Mouse (Mus musculus): ENCODE data around the gene Acad9. TPM values are rescaled to one million over a fixed set of nuclear protein-coding genes. Genes with fewer than 3 reads are reported as not detected.
A peak's percentile ranks its signal among the peaks of the same experiment; 100 is the strongest.

Gene Acad9
- 10 to 100 TPM; 49.5 to 62.1 TPM for total RNA-seq (2021)

DNA sequence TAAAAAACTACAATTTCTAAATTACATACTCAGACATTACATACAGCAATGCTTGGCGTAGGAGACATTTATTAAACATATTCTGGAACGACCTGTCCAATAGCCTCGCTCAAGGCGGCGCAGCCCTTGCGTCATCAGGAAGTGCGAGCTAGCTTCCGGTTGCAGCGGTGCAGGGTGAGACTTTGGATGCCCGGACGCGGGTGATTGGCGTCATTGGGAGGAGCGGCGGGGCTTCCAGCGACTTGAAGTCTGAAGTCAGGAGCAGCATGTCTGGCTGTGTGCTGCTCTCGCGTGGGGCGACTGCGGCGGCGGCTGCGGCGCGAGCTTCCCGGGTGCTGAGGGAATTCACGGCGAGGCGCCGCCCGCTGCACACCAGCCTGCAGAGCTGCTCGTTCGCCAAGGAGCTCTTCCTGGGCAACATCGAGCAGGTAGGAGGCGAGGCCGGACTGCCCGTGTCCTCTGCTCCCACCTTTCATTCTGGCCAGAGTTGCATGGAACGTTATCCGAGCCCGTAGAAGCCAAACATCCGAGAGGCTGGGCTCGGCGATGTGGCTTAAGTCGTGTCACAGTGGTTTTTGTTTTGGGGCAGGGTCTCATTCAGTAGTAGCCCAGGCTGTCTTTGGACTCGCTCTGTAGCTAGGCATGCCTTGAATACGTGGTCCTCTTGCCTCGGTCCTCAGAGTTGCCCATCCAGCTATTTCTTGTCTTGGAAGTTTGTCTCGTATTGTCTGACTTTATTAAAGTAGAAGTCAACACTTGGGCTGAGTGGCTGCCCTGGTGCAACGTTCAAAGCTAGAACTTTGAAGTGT, at the start of gene Acad9:
TSS of gene Acad9 (plus strand) at position 137 of the 809 bp plus-strand sequence.
- DNase-seq = peak; percentile 95

DNA sequence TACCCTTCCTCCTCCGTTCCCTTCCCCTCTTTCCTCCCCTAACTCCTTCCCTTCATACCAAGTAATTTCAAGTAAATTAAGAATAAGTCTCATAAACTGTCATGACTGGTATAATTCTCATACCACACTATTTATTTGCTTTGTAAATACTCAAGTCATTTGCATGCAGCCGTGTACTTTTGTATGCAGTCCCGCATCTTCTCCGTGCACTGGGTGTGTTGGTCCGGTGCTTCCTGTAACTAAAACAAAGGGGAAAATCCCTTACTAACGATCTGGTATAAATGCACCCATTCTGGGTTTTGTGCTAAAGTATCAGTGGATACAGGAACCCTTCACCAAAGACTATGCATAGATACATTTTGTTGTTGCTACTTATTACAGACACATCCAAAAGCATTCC, 40.0 kb upstream of the Acad9 start:
- DNase-seq = no peak

DNA sequence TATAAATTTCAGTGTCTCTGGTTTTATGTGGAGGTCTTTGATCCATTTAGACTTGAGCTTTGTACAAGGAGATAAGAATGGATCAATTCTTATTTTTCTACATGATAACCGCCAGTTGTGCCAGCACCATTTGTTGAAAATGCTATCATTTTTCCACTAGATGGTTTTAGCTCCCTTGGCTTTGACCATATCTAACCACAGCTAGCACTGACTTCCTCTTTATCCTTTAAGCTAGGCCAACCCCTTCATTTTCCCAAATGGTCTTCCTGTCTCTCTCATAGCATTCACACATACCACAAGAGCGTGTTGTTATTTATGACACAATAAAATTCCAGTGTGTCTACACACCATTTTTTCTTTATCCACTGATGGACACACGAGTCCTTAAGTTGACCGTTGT, 35.8 kb upstream of the Acad9 start:
- no peak for DNase-seq

DNA sequence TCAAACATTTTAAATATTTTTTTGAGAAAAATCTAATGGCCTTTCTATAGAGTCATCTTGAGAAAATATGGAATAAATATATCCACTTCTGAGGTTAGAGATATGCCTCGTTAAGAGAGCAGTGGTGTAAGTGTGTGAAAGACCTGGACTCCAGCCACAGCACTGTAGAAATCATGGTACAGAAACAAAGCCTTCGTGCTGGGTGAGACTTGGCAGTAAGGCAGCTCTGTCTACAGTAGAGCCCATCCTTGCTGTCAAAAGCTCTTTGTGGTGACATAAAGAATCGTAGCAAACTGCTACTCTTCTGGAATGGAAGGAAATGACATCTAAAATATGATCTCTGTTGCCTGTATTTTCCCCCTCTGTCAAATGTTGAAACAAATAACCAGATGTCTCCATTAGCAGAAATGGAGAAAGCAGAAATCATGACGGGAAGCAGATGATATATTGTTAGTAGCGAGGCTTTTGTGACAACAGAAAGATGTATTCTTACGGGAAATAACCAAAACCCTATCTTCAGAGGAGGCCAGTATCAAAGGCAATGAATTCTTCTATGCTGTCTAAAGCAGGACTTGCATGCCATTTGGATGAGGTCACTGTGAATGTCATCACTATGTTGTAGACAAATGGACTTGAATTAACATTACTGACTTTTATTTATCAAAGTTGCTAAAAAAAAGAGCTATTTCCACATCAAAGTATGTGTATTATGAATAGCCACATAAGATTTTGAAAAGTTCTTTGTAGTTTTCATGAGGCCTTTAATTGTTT, 33.9 kb upstream of the Acad9 start:
- peak; percentile 8 for DNase-seq

DNA sequence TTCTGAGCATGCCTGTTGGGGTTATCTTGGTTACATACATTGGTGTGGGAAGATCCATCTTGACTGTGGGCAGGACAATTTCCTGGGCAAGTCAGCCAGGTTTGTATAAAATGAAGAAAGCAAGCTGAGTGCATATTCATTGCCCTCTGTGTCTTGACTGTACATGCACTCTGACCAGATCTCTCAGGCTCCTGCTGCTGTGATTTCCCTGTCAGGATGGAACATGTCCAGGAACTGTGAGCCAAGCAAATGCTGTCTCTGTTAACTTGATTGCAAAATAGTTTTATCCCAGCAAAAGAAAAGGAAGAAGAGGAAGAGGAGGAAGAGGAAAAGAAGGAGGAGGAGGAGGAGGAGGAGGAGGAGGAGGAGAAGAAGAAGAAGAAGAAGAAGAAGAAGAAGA, 21.3 kb upstream of the Acad9 start:
- DNase-seq = no peak

DNA sequence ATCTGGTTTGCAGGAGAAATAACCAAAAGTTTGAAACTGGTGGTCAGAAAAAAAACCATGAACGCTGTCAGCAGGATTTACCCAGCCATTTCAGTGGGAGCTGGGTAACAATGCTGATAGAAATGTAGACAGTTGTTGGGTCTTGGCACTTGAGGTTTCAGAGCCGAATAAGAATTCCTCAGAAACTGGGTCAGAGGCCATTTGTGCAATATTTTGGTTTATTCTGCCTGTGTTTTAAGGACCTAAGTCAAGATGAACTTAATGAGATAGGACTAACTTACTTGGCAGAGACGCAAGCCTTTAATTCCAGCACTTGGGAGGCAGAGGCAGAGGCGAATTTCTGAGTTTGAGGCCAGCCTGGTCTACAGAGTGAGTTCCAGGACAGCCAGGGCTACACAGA, 20.7 kb upstream of the Acad9 start:
- DNase-seq = no peak

DNA sequence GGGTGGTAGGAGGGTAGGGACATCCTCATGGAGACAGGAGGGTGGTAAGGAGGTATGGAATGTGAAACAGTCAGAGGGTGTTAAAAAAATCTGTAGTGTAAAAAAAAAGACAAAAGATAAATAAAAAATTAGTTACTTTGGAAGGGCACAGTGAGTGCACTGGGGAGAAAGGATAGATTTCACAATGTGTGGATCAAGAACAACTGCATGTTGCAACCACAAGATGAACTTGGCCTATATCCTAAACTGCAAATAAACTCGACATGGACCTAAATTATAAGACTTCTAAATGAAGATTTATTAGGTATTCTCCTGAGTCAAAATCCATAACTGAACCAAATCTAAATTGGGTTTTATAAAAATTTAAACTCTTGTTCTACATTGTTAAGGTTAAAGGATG, 16.7 kb upstream of the Acad9 start:
- DNase-seq = no peak

DNA sequence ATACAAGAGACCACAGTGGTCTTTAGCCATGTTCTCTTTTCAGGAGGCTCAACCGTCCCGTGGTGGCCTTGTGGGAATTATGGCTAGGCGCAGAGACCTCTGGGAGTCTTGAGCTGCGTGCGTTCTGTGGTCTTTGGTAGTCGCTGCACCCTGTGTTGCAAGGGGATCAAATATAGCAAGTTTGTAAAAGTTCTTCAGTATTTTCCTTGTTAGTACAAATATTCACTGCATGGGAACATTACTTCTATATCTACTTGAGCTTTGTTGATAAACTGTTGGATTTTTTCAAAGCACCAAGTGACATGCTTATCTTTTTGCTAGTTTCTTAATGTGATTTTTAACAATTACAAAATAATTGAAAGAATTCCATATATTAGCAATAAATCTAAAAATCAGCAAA, 12.3 kb upstream of the Acad9 start, which contains the start of gene Ccdc144b:
TSS of gene Ccdc144b (minus strand) at position 101 of the 400 bp plus-strand sequence.
- DNase-seq = no peak

DNA sequence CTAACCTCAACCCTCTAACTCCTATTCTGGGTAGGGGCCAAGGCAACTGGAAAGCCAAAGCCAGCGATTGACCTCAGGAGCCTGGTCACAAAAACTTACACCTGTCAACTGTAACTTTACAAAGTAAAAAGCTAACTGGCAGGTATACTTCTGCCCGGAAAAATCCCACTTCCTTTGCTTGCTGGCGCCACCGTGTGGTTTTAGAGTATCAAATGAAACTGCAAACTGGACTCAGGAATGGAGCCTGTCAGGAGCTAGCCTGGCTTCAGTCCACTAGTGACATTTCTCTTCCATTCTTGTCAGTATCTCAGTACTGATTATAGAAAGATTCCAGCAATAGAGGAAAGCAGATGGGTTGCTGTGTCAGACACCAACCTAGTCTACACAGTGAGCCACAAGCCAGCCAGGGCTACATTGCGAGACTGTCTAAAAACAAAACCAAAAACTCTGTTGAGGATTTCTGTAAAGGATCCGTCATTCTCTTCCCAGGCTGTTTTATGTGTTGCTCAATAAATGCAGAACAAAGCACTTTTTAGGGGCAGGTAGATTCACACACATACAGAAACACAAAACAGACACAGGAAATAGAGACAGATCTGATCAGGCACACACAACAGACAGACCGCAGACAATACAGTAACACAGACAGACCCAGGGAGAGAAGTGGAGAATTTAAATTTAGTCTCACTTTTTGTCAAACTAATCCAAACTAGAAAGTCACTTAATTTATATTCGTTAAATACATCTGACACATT, 5.5 kb upstream of the Acad9 start:
- peak; percentile 74 for DNase-seq

DNA sequence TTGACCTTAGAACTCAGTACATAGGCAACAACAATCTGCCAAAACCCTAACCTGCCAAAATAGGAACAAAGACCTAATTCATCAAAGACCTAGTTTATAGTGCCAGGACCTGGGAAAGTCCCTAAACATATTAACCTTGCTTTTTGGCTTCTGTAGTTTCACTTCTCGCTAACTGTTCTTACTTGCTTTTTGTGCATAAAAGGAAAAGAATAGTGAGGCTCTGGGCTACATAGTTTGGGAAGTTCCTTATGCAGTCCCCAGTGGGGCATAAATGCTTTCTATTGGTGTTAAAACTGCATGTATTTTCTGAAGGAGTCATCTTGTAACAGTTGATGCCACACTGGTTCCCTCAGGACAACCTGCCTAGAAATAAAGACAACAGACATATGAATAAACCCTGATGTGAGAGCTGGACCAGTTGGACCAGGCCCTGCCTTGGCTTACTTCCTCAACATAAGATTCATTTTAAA, 1.2 kb upstream of the Acad9 start:
- DNase-seq = no peak

DNA sequence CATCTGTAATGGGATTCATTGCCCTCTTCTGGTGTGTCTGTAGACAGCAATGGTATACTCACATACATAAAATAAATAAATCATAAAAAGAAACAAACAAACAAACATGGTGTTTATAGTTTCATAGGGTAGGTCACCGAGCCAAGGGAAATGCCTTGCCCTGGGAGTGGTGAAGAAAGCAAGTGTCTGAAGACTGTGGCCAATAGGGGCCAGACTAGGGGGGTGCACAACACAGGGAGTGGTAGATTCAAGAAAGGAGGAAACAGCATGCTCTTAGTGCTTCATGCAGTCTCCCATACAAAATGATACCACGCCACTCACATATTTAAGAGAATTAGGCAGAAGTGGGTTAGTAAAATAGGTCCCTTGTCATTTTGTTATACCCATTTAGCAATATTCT, 613 bp upstream of the Acad9 start:
- no peak for DNase-seq

DNA sequence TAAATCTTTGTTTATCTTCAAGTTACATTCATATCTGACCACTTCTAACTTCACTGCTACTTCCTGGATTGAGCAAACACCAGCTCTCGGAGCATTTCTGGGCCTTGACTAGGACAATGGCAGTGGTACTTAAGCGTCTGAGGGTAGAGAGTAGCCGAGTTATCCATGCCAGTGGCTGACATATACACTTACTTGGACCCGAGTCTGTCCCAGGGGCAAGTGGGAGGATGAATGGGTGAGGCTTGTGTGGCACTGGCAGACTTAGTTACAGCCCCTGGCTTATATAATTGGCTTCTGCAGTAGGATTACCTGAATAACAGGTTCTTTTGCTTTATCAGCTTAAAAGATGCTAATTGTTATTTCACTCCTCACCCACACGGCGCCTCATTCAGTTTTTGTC, 2.0 kb downstream of the Acad9 start:
- no peak for DNase-seq

DNA sequence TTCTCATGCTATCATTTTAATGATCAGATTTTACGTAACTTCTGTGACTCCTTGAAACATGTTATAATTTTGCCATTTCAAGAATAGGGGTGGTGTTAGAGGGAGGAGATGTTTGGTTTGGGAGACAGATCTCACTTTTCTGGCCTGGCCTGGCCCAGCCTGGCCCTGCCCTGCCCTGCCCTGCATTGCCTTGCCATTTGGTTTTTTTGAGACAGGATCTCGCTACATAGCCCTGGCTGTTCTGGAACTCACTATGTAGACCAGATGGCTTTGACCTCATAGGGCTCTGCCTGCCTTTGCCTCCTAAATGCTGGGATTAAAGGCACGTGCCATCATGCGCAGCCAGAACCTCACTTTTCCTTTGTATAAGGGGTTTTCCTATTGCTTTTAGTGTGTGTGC, 4.7 kb downstream of the Acad9 start:
- no peak for DNase-seq

DNA sequence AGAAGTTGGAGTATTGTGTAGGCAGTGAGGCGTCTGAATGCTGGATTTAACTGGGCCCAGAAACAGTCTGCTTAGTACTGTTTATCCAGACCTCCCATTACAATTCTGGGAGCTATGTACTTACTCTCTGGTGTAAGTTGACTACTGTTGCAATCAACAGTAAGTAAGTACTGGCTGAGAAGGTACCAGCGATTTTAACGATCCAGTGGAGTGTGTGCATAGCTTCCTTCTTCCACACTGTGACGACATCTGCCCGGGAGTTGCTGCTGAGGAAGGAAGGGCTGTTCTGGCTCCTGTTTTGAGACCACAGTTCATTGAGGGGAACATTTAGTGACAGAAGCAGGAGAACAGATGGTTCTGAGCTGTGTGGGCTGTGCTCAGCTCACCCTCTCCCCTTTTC, 5.3 kb downstream of the Acad9 start:
- DNase-seq = no peak

DNA sequence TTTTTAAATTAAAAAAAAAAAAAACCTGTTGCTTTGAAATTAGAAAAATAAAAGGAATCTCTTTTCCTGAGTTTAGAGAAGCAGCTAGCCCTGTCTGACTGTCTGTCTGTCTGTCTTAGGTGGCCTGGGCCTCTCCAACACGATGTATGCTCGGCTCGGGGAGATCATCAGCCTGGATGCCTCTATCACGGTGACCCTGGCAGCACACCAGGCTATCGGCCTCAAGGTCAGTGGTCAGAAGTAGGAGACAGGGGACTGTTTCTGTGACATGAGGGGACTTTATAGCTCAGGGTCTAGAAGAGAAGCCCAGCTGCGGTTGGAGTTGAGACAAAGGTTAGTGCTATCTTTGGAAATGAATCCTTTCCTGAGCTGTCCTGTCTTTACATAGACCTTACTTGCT, 8.5 kb downstream of the Acad9 start:
- DNase-seq = no peak

DNA sequence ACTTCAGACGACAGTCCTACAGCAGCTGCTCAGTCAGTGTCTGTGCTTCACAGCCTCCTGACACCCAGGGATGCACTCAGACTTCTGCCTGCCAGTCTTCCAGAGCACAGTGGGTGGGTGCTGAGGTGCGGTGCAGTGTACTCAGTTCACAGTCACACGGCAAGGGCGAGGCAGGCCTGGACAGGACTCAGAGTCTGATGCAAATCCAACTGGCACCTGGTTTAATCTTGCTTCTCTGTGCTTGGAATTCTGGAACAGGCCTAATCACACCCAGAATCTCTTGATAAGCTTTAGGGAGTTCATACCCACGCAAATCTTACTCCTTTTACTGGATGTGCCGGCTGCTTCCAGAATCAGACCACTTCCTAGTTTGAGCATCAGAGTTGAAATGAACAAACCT, 9.7 kb downstream of the Acad9 start:
- no peak for DNase-seq

DNA sequence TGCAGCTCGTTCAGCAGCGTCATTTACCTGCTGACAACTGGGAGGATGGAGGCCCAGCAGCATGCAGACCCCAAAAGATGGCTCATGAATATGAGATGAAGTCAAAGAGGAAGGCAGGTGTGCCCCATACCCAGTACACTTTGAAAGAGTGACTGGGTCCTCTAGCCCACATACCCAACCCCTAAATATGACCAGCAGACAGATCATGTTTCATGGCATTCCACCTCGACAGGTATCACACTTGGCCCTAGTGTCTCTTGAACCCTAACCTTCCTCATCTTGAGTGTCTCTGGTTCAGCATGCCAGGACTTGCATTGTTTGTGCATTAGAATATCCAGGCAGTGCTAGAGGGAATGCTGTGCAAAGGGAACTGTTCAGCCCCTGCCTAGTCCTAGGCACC, 11.6 kb downstream of the Acad9 start:
- DNase-seq = no peak

DNA sequence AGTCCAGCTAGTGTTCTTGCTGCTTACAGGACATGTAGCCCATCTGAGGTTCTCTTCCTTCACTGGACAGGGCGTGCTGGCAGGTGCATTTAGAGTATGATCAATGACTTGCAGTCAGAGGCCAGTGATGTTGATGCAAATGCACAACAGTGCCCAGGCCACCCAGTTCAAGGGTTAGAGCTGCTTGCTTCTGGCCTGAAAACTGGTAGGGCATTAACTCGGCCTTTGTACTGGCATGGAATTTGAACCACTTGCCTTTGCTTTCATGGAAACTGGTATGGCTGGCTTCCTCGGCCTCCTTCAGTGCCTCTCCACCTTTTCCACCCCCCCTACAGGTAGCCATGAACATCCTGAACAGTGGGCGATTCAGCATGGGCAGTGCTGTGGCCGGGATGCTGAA, 14.1 kb downstream of the Acad9 start:
- DNase-seq = no peak

DNA sequence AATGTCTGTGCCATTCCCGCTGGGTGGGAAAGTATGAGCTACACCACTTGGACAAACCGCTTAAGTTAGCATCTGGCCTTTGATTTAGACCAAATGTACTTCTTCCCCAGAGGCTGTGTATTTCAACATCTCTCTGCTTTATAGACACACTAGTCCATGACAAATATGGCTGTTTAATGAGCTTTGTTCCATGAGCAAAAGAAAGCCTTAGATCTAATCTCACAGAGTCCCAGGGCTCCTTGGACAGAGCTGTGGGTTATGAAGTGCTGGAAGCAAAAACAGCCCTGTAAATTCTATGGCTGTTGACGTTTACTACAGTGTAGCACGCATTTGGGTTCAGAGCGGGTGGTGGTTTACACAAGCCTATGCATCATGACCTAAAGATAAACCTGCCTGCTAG, 15.0 kb downstream of the Acad9 start:
- DNase-seq = no peak

DNA sequence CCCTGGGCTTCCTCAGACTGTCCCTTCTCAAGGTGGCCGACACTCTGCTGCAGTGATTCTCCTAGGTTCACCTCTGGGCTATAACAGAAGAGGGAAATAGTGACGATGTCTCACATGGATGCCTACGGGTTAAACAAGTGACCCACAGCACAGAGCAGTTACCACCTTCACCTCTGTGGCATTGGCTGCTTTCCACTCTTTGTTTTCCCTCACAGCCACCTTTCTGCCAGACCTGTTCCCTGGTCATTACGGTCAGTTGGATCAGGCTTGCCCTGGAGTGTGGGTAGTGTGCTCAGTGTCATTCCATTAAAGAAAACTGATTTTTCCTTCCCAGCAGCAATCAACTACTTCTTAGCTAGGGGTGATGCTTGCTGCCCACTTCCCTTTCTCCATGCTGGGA, 17.1 kb downstream of the Acad9 start:
- DNase-seq = no peak

DNA sequence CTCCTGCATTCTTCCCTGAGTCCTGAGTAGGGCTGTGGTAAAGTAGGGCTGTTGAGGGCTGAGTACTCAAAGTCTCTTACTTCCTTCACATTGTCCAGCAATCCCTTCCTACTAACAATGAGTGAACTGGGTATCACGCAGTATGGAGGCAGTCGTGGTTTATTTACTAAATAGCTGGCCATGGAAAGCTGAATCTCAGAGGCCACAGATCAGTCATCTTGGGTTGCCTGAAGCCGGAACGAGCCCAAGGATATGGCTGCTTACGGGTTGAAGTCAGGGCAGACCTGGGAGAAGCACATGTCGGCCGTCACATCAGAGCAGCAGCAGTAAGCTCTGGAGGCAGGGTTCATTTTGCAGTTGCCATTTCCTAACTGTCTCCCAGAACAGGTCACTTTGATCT, 17.6 kb downstream of the Acad9 start:
- DNase-seq = no peak

DNA sequence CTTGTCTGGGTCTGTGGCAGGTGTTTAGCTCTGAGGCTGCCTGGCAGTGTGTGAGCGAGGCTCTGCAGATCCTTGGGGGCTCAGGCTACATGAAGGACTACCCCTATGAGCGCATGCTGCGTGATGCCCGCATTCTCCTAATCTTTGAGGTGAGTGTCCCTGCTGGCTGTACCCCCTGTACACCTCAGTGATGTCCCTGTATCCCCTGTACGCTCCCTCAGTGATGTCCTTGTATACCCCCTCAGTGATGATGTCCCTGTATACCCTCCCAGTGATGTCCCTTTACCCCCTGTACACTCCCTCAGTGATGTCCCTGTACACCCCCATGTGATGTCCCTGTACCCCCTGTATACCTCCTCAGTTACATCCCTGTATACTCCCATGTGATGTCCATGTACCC, 19.6 kb downstream of the Acad9 start:
- DNase-seq = no peak

DNA sequence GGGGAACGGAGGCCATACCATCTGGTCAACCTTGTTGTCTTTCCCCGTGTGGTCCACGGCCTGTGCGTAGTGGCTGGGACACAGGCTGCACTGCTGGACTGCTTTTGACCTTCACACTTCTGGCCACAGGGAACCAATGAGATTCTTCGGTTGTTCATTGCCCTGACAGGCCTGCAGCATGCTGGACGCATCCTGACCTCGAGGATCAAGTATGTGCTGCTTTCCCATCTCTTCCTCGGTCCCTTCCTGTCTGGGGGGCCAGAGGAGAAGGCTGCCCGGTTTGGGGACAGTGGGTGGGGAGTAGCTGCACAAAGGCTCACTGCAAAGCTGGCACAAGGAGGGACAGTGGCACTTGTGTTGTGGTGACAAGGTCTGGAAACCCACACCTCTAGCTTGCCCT, 21.8 kb downstream of the Acad9 start:
- no peak for DNase-seq

All from heart, postnatal 4 days (tissue).